Mouse (Mus musculus) bone marrow macrophage, adult 2 months (primary cell): Measurements from ENCODE around the gene Vps8.

Experiments used
- CTCF ChIP-seq: IDR thresholded peaks from 2 replicates; pipeline ENCODE4 v1.5.1; 2012; ENCODE audit warnings: low read depth, mild to moderate bottlenecking, low read length, moderate library complexity
- POLR2A ChIP-seq: IDR thresholded peaks from 2 replicates; pipeline ENCODE4 v1.6.1; 2012; ENCODE audit warnings: mild to moderate bottlenecking, low read depth, low read length, borderline replicate concordance

- TF ChIP-seq POLR2A (no peak), CTCF (no peak)
Measured at GRCm38 (mm10) chr16:21653151-21653550, 230.2 kb downstream of the Vps8 start.
